Mouse (Mus musculus) olfactory bulb, adult 2 months (tissue): ENCODE measurements at regions not wholly inside any gene's neighbourhood (a gene's known extent, or its start where the extent isn't known, plus 50 kb on each side); places are given as distances from the start of the nearest gene placed in this dataset.

ENCODE experiments used
- CTCF ChIP-seq: fragments of 200-500 bp; IDR thresholded peaks from 2 replicates; pipeline ENCODE4 v1.5.1; 2012; ENCODE audit warnings: low read depth, mild to moderate bottlenecking, low read length, moderate library complexity; ENCODE audit not compliant: insufficient read depth
- POLR2A ChIP-seq: fragments of 200-500 bp; IDR thresholded peaks from 2 replicates; pipeline ENCODE4 v1.6.1; 2012; ENCODE audit warnings: mild to moderate bottlenecking, low read depth, low read length, moderate library complexity; ENCODE audit not compliant: insufficient read depth

GRCm38 (mm10) chr1:177569572-177569971, 127.4 kb downstream of the Zbtb18 start:
- TF ChIP-seq CTCF, result no peak
- no peak for TF ChIP-seq POLR2A
